Mouse (Mus musculus): ENCODE measurements around the gene Dcst2. TPM values are rescaled to one million over a fixed set of nuclear protein-coding genes. Genes with fewer than 3 reads are reported as not detected.

Gene Dcst2
- total RNA-seq, 2 experiments from 2014 or later = 0.43 TPM; not detected in 1

GRCm38 (mm10) chr3:89332013-89332412, 29.8 kb upstream of the Dcst2 start:
- no peak for DNase-seq

GRCm38 (mm10) chr3:89332476-89332875, 29.3 kb upstream of the Dcst2 start:
- no peak for DNase-seq

- no peak for DNase-seq
Observed at GRCm38 (mm10) chr3:89333053-89333452, 28.7 kb upstream of the Dcst2 start.

- no peak for DNase-seq
Observed at GRCm38 (mm10) chr3:89336529-89336928, 25.2 kb upstream of the Dcst2 start.

- DNase-seq = no peak
Observed at GRCm38 (mm10) chr3:89337062-89337720, 24.6 kb upstream of the Dcst2 start.

- no peak for DNase-seq
Observed at GRCm38 (mm10) chr3:89337721-89338578, 23.8 kb upstream of the Dcst2 start, which contains the start of gene Efna4. Gene Efna4 (minus strand): TSS chr3:89338028.

GRCm38 (mm10) chr3:89339416-89339815, 22.4 kb upstream of the Dcst2 start:
- peak in 1 of 2 experiments; percentile 56 for DNase-seq

- peak; percentile 78 to 84 for DNase-seq
Observed at GRCm38 (mm10) chr3:89340465-89340864, 21.3 kb upstream of the Dcst2 start.

GRCm38 (mm10) chr3:89341794-89342193, 20.0 kb upstream of the Dcst2 start:
- DNase-seq = no peak

GRCm38 (mm10) chr3:89343279-89343678, 18.5 kb upstream of the Dcst2 start:
- DNase-seq = no peak

GRCm38 (mm10) chr3:89346815-89347540, 14.8 kb upstream of the Dcst2 start:
- DNase-seq = no peak

- no peak for DNase-seq
Observed at GRCm38 (mm10) chr3:89347916-89348315, 13.9 kb upstream of the Dcst2 start.

GRCm38 (mm10) chr3:89348911-89349868, 12.6 kb upstream of the Dcst2 start:
- DNase-seq = no peak

GRCm38 (mm10) chr3:89349869-89350501, 11.8 kb upstream of the Dcst2 start, which contains the start of gene Adam15:
Gene Adam15 (minus strand): TSS chr3:89349996.
- peak; percentile 90 to 91 for DNase-seq

GRCm38 (mm10) chr3:89351271-89351670, 10.5 kb upstream of the Dcst2 start:
- DNase-seq = no peak

- DNase-seq = peak; percentile 81 to 86
Observed at GRCm38 (mm10) chr3:89354816-89355511, 6.8 kb upstream of the Dcst2 start.

GRCm38 (mm10) chr3:89355512-89355902, 6.3 kb upstream of the Dcst2 start:
- no peak for DNase-seq

- DNase-seq = no peak
Observed at GRCm38 (mm10) chr3:89356029-89356428, 5.7 kb upstream of the Dcst2 start.

- no peak for DNase-seq
Observed at GRCm38 (mm10) chr3:89359630-89360029, 2.1 kb upstream of the Dcst2 start.

GRCm38 (mm10) chr3:89360237-89360636, 1.5 kb upstream of the Dcst2 start:
- no peak for DNase-seq

- DNase-seq = no peak
Observed at GRCm38 (mm10) chr3:89364631-89365030, 2.9 kb downstream of the Dcst2 start.
